Mouse (Mus musculus) mesoderm, embryonic 11.5 days (tissue): ENCODE data around the gene Gm20388.

Source experiments
- DNase-seq: peaks from one replicate; pipeline ENCODE4 v3.0.0-alpha.2; 2012; ENCODE audit warnings: low read depth, low spot score

The Gm20388 gene

DNA sequence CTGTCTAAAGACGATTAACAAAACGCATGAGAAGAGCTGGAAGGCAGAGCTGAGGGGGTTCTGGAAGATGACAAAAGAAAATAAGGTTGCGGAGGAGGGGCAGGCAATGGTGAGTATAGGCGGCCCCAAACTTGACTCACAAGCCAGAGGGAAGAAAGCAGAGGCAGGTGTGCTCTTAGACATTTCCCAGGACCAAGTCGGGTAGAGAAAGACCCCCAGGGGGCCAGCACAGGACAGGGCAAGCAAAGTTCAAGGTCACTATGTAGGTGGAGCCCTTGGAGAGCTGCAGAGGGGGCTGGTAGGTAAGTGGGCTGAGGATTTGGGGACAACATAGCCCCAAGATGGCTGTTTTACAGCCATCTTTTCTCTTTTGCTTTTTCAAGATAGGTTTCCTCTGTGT lies 168.7 kb downstream of the Gm20388 start:
- no peak for DNase-seq

DNA sequence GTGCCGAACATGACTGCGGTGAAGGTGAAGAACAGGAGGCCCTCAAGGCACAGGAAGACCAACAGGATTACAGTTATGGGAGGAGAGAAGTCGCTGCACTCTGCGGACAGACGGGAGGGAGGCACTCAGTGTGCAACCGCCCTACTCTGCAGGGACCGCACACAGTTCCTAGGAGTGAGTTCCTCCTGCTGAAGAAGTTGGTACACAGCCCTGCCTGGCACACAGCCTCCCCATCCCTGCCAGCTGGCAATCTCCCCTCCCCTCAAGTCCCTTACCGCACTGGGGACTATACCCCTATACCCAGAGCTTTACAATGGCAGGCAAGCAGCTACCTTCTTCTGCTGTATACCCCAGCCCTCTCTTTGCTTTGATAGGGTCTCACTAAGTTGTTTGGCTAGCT lies 172.6 kb downstream of the Gm20388 start:
- no peak for DNase-seq

DNA sequence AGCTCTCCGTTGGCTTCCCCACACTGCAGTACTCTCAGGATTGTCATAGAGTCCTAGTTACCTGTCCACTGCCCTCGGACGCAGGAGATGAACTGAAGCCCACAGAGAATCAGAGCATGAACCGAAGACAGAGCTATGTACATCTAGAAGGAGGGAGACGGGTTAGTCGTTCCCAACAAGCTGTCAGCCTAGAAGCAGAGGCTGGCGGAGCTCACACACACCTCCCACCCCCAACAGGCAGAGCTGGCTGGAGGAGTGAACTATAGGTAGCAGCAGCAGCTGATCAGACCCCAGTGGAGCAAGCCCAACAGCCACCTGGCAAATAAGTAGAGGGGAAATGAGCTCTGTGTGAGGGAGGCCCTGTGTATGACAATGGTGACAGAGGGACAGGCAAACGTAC lies 174.1 kb downstream of the Gm20388 start:
- no peak for DNase-seq

- DNase-seq, result no peak
Observed at GRCm38 (mm10) chr8:120089511-120089910, 178.9 kb downstream of the Gm20388 start.

- DNase-seq, result no peak
Observed at GRCm38 (mm10) chr8:120091032-120091431, 180.4 kb downstream of the Gm20388 start.

DNA sequence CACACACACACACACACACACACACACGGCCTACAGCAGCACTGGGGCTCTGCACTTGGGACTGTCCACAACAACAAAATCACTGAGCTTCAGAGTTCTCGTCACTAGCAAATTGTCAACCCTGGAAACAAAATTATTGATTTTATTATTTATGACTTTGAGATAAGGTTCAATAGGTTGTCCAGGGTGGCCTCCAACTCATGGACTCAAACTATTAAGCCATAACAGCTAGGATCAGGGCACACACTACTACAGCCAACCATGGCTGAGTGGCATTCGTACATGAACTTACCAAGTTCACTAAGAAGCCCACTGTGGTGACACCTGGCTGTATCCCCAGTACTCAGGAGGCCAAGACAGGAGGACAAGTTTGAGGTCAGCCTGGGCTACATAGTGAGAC lies 182.5 kb downstream of the Gm20388 start:
- DNase-seq, result no peak

DNA sequence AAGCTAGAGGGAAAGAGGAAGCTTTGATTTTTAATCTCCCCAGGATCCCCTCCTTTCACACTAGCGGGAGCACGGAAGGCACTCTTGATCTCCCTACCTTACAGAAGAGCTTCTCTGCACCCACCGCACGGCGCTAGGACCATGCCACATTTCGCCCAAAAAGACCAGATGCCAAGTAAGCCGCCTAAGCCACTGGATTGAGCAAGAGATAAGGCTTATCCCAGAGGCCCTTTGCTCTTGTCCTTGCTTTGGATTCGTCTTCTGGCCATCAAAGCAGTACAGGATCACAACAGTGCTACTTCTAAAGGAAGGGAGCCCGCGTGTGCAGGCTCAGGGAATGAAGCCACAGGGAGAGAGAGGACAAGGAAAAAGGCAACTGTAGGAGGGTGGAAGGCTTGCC lies 184.2 kb downstream of the Gm20388 start:
- DNase-seq, result no peak

- no peak for DNase-seq
Observed at GRCm38 (mm10) chr8:120096486-120096885, 185.8 kb downstream of the Gm20388 start.

- DNase-seq, result no peak
Observed at GRCm38 (mm10) chr8:120100388-120101067, 189.9 kb downstream of the Gm20388 start.

GRCm38 (mm10) chr8:120101068-120101972 lies 190.7 kb downstream of the Gm20388 start, which contains the start of gene Zdhhc7:
Gene Zdhhc7 (minus strand): TSS chr8:120101482.
- peak; percentile 64 for DNase-seq

GRCm38 (mm10) chr8:120103916-120104315 lies 193.3 kb downstream of the Gm20388 start:
- no peak for DNase-seq

DNA sequence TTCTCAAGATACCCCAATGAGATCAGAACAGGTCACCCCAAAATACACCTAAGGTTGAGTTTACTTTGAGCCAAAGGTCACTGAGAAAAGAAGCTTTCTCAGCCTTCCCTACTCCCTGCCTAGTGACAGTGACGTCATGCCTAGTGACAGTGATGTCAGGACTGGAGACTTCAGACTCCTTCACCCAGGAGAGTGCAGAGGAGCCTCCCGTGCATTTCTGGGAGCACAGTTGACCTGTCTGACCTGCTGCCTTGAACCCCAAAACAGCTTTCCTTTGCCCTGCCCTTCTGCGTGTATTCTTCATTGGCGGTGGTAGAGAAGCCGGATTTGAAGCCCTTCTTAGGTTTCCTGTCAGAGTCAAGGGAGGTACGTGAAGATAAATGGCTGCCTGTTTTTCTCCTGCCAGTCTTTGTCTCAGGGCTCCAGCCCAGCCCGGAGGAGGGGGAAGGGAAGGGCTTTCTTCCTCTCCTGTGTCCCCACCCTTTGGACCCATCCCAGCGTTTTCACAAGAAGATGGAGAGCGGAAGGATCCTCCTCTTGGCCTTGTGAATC lies 194.2 kb downstream of the Gm20388 start:
- no peak for DNase-seq

DNA sequence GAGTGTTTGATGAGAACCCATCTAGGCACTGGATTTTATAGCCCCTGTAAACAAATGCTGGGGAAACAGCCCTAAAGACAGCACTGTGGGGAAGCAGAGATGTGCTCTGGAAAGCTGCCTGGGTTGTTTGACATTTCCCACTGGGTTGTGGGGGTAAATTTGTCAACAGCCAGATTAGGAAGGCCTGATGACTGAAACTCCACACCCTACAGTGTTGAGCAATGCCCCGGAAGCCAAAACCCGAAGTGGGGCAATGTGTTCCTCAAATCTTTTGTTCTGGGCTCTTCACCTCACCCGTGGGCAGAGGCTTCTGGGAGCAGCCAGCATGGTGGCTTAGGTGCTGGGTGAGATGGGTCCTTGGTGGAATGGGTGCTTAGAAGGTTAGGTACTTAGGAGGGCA lies 198.5 kb downstream of the Gm20388 start:
- DNase-seq, result no peak

- DNase-seq, result no peak
Observed at GRCm38 (mm10) chr8:120110966-120111365, 200.3 kb downstream of the Gm20388 start.

- DNase-seq, result no peak
Observed at GRCm38 (mm10) chr8:120111382-120111781, 200.7 kb downstream of the Gm20388 start.

- no peak for DNase-seq
Observed at GRCm38 (mm10) chr8:120112535-120112934, 201.9 kb downstream of the Gm20388 start.

- peak; percentile 34 for DNase-seq
Observed at GRCm38 (mm10) chr8:120113306-120113705, 202.7 kb downstream of the Gm20388 start.

DNA sequence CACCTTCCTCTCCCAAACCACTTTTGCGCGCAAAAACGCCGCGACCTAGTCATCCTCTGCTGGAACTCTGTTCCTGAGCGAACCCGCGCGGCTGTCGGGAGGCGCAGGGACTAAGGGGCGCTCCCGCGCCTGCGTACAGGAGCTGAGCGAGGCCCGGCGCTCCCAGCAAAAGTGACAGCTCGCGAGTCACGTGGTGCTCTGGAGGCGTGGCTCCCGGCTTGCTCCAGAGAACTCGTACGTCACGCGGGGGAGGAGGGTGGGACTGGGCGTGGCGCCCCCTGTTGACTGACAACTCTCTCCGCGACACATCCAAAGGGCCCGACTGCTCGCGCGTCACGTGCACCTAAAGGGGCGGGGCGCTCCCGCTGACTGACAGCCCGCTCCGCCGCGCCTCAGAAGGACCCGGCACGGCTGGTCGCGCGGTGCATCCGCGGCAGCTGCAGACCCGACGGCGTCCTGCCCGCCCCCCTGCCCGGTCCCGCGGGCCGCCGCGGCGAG lies 203.2 kb downstream of the Gm20388 start, which contains the start of gene 6430548M08Rik:
6430548M08Rik (plus strand) TSS at position 395 of the 498 bp plus-strand sequence.
- DNase-seq, result peak; percentile 100

GRCm38 (mm10) chr8:120114315-120114841 lies 203.7 kb downstream of the Gm20388 start:
- peak; percentile 28 for DNase-seq

DNA sequence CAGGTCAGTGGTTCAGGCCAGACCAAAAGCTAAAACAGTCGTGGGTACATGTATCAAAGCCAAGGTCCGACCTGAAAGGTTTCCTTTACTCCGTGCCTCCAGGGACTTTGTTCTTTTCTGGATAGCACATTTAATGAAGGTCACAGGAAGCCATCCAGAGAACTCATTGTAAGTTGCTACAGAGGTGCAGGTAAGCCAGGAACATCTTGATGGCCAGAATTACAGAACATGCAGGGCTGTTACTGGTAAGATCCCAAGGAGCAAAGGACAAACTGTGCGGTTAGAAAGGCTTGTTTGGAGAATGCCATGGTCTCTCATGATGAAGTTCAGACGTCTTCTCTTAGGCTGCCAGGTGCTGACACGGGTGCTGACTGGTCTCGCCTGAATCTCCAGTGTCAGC lies 206.0 kb downstream of the Gm20388 start:
- DNase-seq, result no peak

- no peak for DNase-seq
Observed at GRCm38 (mm10) chr8:120118162-120118561, 207.5 kb downstream of the Gm20388 start.

DNA sequence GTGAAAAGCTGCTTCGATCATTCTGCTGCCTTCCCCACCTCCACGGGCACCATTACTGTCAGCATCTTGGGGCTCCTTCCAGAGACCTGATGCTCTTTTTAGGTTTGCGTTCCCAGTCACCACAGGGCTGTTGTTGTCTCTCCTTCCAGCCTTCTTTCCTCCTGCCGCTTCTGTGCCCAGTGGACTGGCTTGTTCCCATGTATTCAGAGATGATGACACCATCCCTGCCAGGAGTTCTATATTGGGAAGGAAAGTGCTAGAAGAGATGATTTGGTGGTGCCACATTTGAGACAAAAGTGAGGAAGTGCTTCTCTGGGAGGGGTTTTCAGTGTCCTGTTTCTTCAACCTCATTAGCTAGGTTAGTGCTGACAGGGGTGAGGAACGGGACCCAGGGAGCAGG lies 208.2 kb downstream of the Gm20388 start:
- no peak for DNase-seq
